In the genomic region with DNA sequence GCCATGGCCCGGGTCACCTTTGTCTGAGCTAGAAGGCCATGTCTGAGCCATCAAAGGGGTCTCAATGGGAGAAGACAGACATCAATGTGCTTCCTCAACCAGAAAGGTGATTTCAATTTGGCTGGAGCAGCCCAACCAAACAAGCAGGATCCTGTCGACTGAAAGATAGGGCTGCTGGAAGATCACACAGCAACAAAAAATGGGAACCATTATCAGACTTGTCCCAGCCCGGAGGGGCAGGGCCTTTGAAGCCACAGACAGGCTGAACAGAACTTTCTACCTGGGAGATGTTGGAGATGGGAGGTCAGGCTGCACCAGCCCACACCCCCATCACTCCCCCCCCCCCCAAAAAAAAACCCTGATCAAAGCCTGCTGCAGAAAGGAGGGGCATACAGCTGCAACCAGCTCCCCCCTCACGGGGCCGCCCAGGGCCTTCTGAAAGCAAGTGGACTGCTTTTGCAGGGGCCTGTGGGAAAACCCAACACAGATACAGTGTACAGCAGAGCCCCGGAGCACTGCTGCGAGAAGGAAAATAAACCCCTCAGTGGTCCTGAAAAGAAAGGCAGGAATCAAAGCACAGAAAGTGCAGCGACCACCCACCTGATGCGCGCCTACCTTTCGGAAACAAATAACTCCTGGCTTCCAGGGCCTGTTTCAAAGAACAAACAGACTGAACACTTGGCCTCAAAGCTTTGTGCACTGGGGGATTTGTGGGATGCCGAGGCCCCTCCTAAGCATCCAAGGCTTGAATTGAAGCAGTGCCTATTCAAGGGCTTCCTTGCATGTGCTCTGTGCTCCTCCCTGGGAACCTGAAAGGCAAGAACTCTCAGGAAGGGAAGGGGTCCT, we compare ENCODE assay signal across 10 mouse cellular contexts.
A peak's percentile ranks its signal among the peaks of the same experiment; 100 is the strongest.
DNase-seq lines count a peak whose midpoint lies in the region; ATAC-seq and TF ChIP-seq lines count a peak whose summit lies in the region.
"Had no signal": no experiment of that assay in that cellular context is flagged by ENCODE, and none has a peak within 500 bp of the region (broad histone marks: within the 10 kb centered on the region; RNA-seq: fewer than 3 reads in every experiment).

No protein-coding gene starts in this region.

- no peaks in the 10 kb centered on the region for H3K9me3 ChIP-seq in forebrain, embryonic 10.5 days
- no peaks in the 10 kb centered on the region for H3K9me3 ChIP-seq in forebrain, embryonic 16.5 days (ENCODE audit: control insufficient read depth, low read length)
- no peaks in the 10 kb centered on the region for H3K9me3 ChIP-seq in hindbrain, embryonic 16.5 days (ENCODE audit: control insufficient read depth, low read length)
- no peaks in the 10 kb centered on the region for H3K9me3 ChIP-seq in neural tube, embryonic 13.5 days

- 0 out of 2 replicates have a peak, but pooled peaks cover 6% of the 10 kb centered on the region for H3K27me3 ChIP-seq in forebrain, embryonic 10.5 days (ENCODE audit: poor library complexity, severe bottlenecking)
- no peaks in the 10 kb centered on the region for H3K27me3 ChIP-seq in forebrain, embryonic 16.5 days (replicated peaks; ENCODE audit: control insufficient read depth, insufficient read depth, low read length)
- H3K27me3 ChIP-seq in liver, adult 2 months (ENCODE audit: control insufficient read depth, insufficient read depth, low read length): no peaks in the 10 kb centered on the region
- H3K27me3 ChIP-seq in hindbrain, embryonic 16.5 days (replicated peaks; ENCODE audit: control insufficient read depth, insufficient read depth, low read length): no peaks in the 10 kb centered on the region
- H3K27me3 ChIP-seq in neural tube, embryonic 13.5 days: no peaks in the 10 kb centered on the region

- H3K4me2 ChIP-seq in forebrain, embryonic 16.5 days (ENCODE audit: low read length): no peak overlapping the region
- no peak overlapping the region for H3K4me2 ChIP-seq in hindbrain, embryonic 16.5 days (ENCODE audit: low read length)
- no peak overlapping the region for H3K4me2 ChIP-seq in neural tube, embryonic 13.5 days

- 26% methylated on average over 12 of the region's 12 CpGs for WGBS in forebrain, embryonic 10.5 days
- WGBS in forebrain, embryonic 16.5 days: 9% methylated on average over 12 of the region's 12 CpGs
- WGBS in liver, adult 2 months: 90% methylated on average over 12 of the region's 12 CpGs
- WGBS in hindbrain, embryonic 16.5 days: 37% methylated on average over 12 of the region's 12 CpGs
- WGBS in neural tube, embryonic 13.5 days: 36% methylated on average over 12 of the region's 12 CpGs

- H3K36me3 ChIP-seq in forebrain, embryonic 10.5 days (replicated peaks): no peaks in the 10 kb centered on the region
- H3K36me3 ChIP-seq in forebrain, embryonic 16.5 days (ENCODE audit: control insufficient read depth, insufficient read depth): no peaks in the 10 kb centered on the region
- H3K36me3 ChIP-seq in liver, adult 2 months (ENCODE audit: control insufficient read depth, insufficient read depth, low read length): no peaks in the 10 kb centered on the region
- no peaks in the 10 kb centered on the region for H3K36me3 ChIP-seq in hindbrain, embryonic 16.5 days (ENCODE audit: control insufficient read depth, insufficient read depth, low read length)
- H3K36me3 ChIP-seq in neural tube, embryonic 13.5 days: no peaks in the 10 kb centered on the region

- H3K27ac ChIP-seq in forebrain, embryonic 10.5 days: peak overlapping the region; percentile 89
- no peak overlapping the region for H3K27ac ChIP-seq in forebrain, embryonic 16.5 days (ENCODE audit: low read length)
- H3K27ac ChIP-seq in liver, adult 2 months (replicated peaks; ENCODE audit: insufficient read depth, low read depth, low read length): peak overlapping the region; percentile 52
- 0 out of 2 replicates have a peak overlapping the region, but pooled peaks have one; percentile 40 for H3K27ac ChIP-seq in hindbrain, embryonic 16.5 days (ENCODE audit: low read depth, low read length)
- H3K27ac ChIP-seq in neural tube, embryonic 13.5 days (replicated peaks): peak overlapping the region; percentile 67
- H3K27ac ChIP-seq: liver, embryonic 14.5 days had no signal

- no peak overlapping the region for H3K9ac ChIP-seq in forebrain, embryonic 16.5 days (replicated peaks; ENCODE audit: low read depth, low read length)
- H3K9ac ChIP-seq in liver, adult 2 months (ENCODE audit: low read depth, low read length): no peak overlapping the region
- no peak overlapping the region for H3K9ac ChIP-seq in hindbrain, embryonic 16.5 days (ENCODE audit: low read depth, low read length)
- H3K9ac ChIP-seq in neural tube, embryonic 13.5 days: no peak overlapping the region
- H3K9ac ChIP-seq: liver, embryonic 14.5 days had no signal

- peaks cover 72% of the 10 kb centered on the region for H3K4me1 ChIP-seq in forebrain, embryonic 10.5 days
- H3K4me1 ChIP-seq in forebrain, embryonic 16.5 days (replicated peaks; ENCODE audit: control insufficient read depth, insufficient read depth, low read length): peaks cover 33% of the 10 kb centered on the region
- H3K4me1 ChIP-seq in liver, adult 2 months (ENCODE audit: control insufficient read depth, insufficient read depth, low read length): peaks cover 2% of the 10 kb centered on the region; the same call in 1 of the 2 replicates
- H3K4me1 ChIP-seq in hindbrain, embryonic 16.5 days (ENCODE audit: control insufficient read depth, insufficient read depth, low read depth, low read length): peaks cover 8% of the 10 kb centered on the region
- H3K4me1 ChIP-seq in neural tube, embryonic 13.5 days (replicated peaks): peaks cover 66% of the 10 kb centered on the region

- TF ChIP-seq POLR2A in liver, adult 2 months (IDR thresholded peaks at IDR 0.05; ENCODE audit: extremely low read depth, insufficient read depth, low read length): no peak

- peak; percentile 66 for DNase-seq in forebrain, embryonic 10.5 days (ENCODE audit: extremely low spot score, low spot score)
- no peak for DNase-seq in liver, adult 2 months (ENCODE audit: extremely low read depth, low read depth, low spot score)
- no peak for DNase-seq in liver
- no peak for DNase-seq in urinary bladder, adult 2 months (ENCODE audit: low spot score)
- no peak for DNase-seq in spleen, adult 18-20 months
- DNase-seq: cerebellum, adult 9-10 months had no signal

- H3K79me2 ChIP-seq in liver, adult 2 months (ENCODE audit: control insufficient read depth, insufficient read depth, low read length): no peaks in the 10 kb centered on the region

- TF ChIP-seq CTCF in liver, adult 2 months (IDR thresholded peaks at IDR 0.05; ENCODE audit: low read depth, low read length): no peak

- H3K4me3 ChIP-seq in forebrain, embryonic 10.5 days: peak overlapping the region; percentile 6; the same call in 1 of the 2 replicates
- H3K4me3 ChIP-seq in forebrain, embryonic 16.5 days (replicated peaks; ENCODE audit: low read length): no peak overlapping the region
- H3K4me3 ChIP-seq in liver, adult 2 months (ENCODE audit: insufficient read depth, low read depth, low read length): no peak overlapping the region
- H3K4me3 ChIP-seq in hindbrain, embryonic 16.5 days (ENCODE audit: low read length): no peak overlapping the region
- no peak overlapping the region for H3K4me3 ChIP-seq in neural tube, embryonic 13.5 days

- ATAC-seq in forebrain, embryonic 16.5 days: no peak
- ATAC-seq in hindbrain, embryonic 16.5 days: no peak
- no peak for ATAC-seq in neural tube, embryonic 13.5 days (ENCODE audit: low read depth)
